In the genomic region with DNA sequence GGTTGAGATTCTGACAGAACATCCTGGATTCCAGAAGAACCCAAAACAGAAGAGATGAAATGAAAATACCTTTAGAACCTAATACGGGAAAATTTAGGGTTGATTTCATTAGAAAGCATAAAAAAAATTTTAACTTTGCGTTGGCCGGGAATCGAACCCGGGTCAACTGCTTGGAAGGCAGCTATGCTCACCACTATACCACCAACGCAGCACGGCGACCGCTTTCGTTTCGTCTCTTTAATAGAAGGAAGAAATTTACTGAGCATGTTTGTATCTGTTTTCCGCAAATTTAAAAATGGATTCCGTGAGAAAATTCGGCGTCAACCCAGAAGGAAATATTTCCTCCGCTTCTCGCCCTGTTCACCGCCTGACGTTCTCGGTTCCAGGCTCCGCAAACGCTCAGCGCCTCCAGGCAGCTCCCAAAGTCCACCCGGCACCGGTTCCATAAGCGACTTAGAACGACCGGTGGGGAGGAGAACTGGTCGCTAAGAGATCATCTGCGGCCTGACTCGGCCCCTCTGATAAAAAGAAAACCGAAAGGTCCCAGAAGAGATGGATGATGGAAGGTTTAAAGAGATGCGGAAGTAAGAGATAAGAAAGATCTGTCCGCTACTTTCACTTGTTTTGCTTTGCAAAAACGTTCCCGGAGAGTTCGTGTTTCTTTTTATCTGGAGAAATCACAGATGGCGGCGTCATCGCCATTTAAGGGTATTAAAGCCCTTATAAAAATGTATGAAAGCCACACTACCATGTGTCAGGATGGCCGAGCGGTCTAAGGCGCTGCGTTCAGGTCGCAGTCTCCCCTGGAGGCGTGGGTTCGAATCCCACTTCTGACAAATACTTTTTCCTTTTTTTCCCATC, we compare ENCODE assay signal across 8 mouse cellular contexts. TPM values are rescaled to one million over a fixed set of nuclear protein-coding genes. Genes with fewer than 3 reads are reported as not detected.
DNase-seq lines count a peak whose midpoint lies in the region; ATAC-seq and TF ChIP-seq lines count a peak whose summit lies in the region.

No protein-coding gene starts in this region.

- H3K27me3 ChIP-seq in C2C12 (ENCODE audit: control insufficient read depth, insufficient read depth, insufficient read length) (no peaks in the 10 kb centered on the region), myocyte (ENCODE audit: control insufficient read depth, insufficient read depth, insufficient read length) (no peaks in the 10 kb centered on the region)
- peaks cover 16% of the 10 kb centered on the region for H3K27me3 ChIP-seq in heart, embryonic 13.5 days (replicated peaks)
- H3K27me3 ChIP-seq in kidney, postnatal 0 days (ENCODE audit: insufficient read depth, low read length) = no peaks in the 10 kb centered on the region
- H3K27me3 ChIP-seq in liver, embryonic 11.5 days (replicated peaks; ENCODE audit: control insufficient read depth, insufficient read depth, low read length) = no peaks in the 10 kb centered on the region; the same call in 1 of the 2 replicates

- peak overlapping the region; percentile 91 for H3K9ac ChIP-seq in heart, embryonic 13.5 days
- H3K9ac ChIP-seq in kidney, postnatal 0 days (ENCODE audit: low read depth, low read length) = peak overlapping the region; percentile 64
- peak overlapping the region; percentile 82 for H3K9ac ChIP-seq in liver, embryonic 11.5 days (ENCODE audit: low read depth, low read length)

- ATAC-seq in erythroid progenitor cell, adult 5-6 weeks (replicated peaks; ENCODE audit: low FRiP score, poor library complexity, severe bottlenecking) = peak; percentile 59
- ATAC-seq in heart, embryonic 13.5 days (ENCODE audit: extremely low read depth, insufficient number of reproducible peaks, low FRiP score, low TSS enrichment) = peak; percentile 63; the same call in 1 of the 2 replicates
- ATAC-seq in kidney, postnatal 0 days (replicated peaks; ENCODE audit: low FRiP score, low read depth) = peak; percentile 87
- ATAC-seq in liver, embryonic 11.5 days (replicated peaks; ENCODE audit: low FRiP score) = peak; percentile 73

- H3K4me3 ChIP-seq in C2C12 (ENCODE audit: insufficient read depth, poor library complexity, severe bottlenecking) (peak overlapping the region; percentile 91), myocyte (peak overlapping the region; percentile 60)
- peak overlapping the region; percentile 96 for H3K4me3 ChIP-seq in heart, embryonic 13.5 days
- peak overlapping the region; percentile 67 for H3K4me3 ChIP-seq in kidney, postnatal 0 days (replicated peaks; ENCODE audit: low read depth, low read length)
- peak overlapping the region; percentile 95 for H3K4me3 ChIP-seq in liver, embryonic 11.5 days (ENCODE audit: low read depth, low read length)

- H3K4me1 ChIP-seq in heart, embryonic 13.5 days = peaks cover 11% of the 10 kb centered on the region; the same call in 1 of the 2 replicates
- H3K4me1 ChIP-seq in kidney, postnatal 0 days (replicated peaks; ENCODE audit: insufficient read depth, low read length) = no peaks in the 10 kb centered on the region
- H3K4me1 ChIP-seq in liver, embryonic 11.5 days (replicated peaks; ENCODE audit: control insufficient read depth, insufficient read depth, low read length) = peaks cover 15% of the 10 kb centered on the region

- peak; percentile 63 for DNase-seq in brain, embryonic 18.5 days (ENCODE audit: low read depth, low spot score)
- DNase-seq in kidney, postnatal 0 days (ENCODE audit: low spot score) = peak; percentile 88
- peak; percentile 94 for DNase-seq in liver, embryonic 11.5 days (ENCODE audit: low spot score)
- peak; percentile 85 to 93 for DNase-seq in spleen, postnatal 4 days (ENCODE audit: low spot score in 2 of 2)

- H3K79me3 ChIP-seq in C2C12 (ENCODE audit: low read depth) = no peaks in the 10 kb centered on the region

- under 1% methylated on average over 47 of the region's 47 CpGs for WGBS in heart, embryonic 13.5 days
- WGBS in kidney, postnatal 0 days = under 1% methylated on average over 47 of the region's 47 CpGs
- WGBS in liver, embryonic 11.5 days = under 1% methylated on average over 47 of the region's 47 CpGs

- peak overlapping the region; percentile 83 for H3K27ac ChIP-seq in heart, embryonic 13.5 days (replicated peaks)
- H3K27ac ChIP-seq in kidney, postnatal 0 days = peak overlapping the region; percentile 86
- H3K27ac ChIP-seq in liver, embryonic 11.5 days (ENCODE audit: low read depth, low read length) = no peak overlapping the region

- no peak for TF ChIP-seq CTCF in C2C12 (IDR thresholded peaks at IDR 0.05; ENCODE audit: control insufficient read depth, insufficient read depth, insufficient read length)
- TF ChIP-seq CTCF in kidney, postnatal 0 days (IDR thresholded peaks at IDR 0.05; ENCODE audit: low read depth) = no peak

- H3K36me3 ChIP-seq in C2C12 (ENCODE audit: control insufficient read depth, insufficient read depth) (no peaks in the 10 kb centered on the region), myocyte (ENCODE audit: control insufficient read depth, insufficient read depth) (no peaks in the 10 kb centered on the region)
- H3K36me3 ChIP-seq in heart, embryonic 13.5 days = no peaks in the 10 kb centered on the region
- no peaks in the 10 kb centered on the region for H3K36me3 ChIP-seq in kidney, postnatal 0 days (ENCODE audit: insufficient read depth, low read length)
- H3K36me3 ChIP-seq in liver, embryonic 11.5 days (ENCODE audit: control insufficient read depth, insufficient read depth, low read length) = no peaks in the 10 kb centered on the region

- no peak for TF ChIP-seq POLR2A in myocyte (IDR thresholded peaks at IDR 0.05; ENCODE audit: insufficient read length, low read depth)

- H3K9me3 ChIP-seq in heart, embryonic 13.5 days = no peaks in the 10 kb centered on the region
- H3K9me3 ChIP-seq in kidney, postnatal 0 days (replicated peaks; ENCODE audit: low read length) = no peaks in the 10 kb centered on the region
- no peaks in the 10 kb centered on the region for H3K9me3 ChIP-seq in liver, embryonic 11.5 days (ENCODE audit: control insufficient read depth, low read length)

- H3ac ChIP-seq in C2C12 (ENCODE audit: control insufficient read depth, insufficient read length, low read depth) (peak overlapping the region; percentile 83), myocyte (ENCODE audit: control insufficient read depth, insufficient read length) (no peak overlapping the region)

- peak overlapping the region; percentile 88 for H3K4me2 ChIP-seq in heart, embryonic 13.5 days
- peak overlapping the region; percentile 49 for H3K4me2 ChIP-seq in kidney, postnatal 0 days (ENCODE audit: low read length)
- H3K4me2 ChIP-seq in liver, embryonic 11.5 days = peak overlapping the region; percentile 71
- peak overlapping the region; percentile 96 for H3K4me2 ChIP-seq in myocyte (ENCODE audit: low read depth)

- no peaks in the 10 kb centered on the region for H3K79me2 ChIP-seq in C2C12 (ENCODE audit: control insufficient read depth, insufficient read depth)
- H3K79me2 ChIP-seq in myocyte (ENCODE audit: control insufficient read depth, insufficient read depth) = no peaks in the 10 kb centered on the region

TF ChIP-seq in C2C12, 6 proteins besides CTCF, POLR2A, EP300 and RAD21:
- TF ChIP-seq MYOD1 (IDR thresholded peaks at IDR 0.05; ENCODE audit: control insufficient read depth, insufficient read length, low read depth) (no peak), FOSL1 (IDR thresholded peaks at IDR 0.05; ENCODE audit: insufficient read depth, low read length, poor library complexity, severe bottlenecking) (no peak), MAX (IDR thresholded peaks at IDR 0.05) (no peak)

TF ChIP-seq in myocyte, 11 proteins besides CTCF, POLR2A, EP300 and RAD21:
- TF ChIP-seq USF1 (IDR thresholded peaks at IDR 0.05; ENCODE audit: low read depth) (no peak), MAX (IDR thresholded peaks at IDR 0.05; ENCODE audit: low read depth) (no peak), MYOD1 (IDR thresholded peaks at IDR 0.05; ENCODE audit: control insufficient read depth in 1 of 3, insufficient read length in 2 of 3, low read depth in 2 of 3) (no peak), MYOG (IDR thresholded peaks at IDR 0.05; ENCODE audit: control insufficient read depth in 1 of 3, insufficient read depth in 1 of 3, insufficient read length in 2 of 3, low read depth in 2 of 3) (no peak), REST (IDR thresholded peaks at IDR 0.05; ENCODE audit: insufficient read depth, insufficient read length) (no peak), TCF3 (IDR thresholded peaks at IDR 0.05; ENCODE audit: insufficient read length, low read depth) (no peak), SRF (IDR thresholded peaks at IDR 0.05; ENCODE audit: control insufficient read depth, insufficient read length, low read depth) (no peak), CEBPB (IDR thresholded peaks at IDR 0.05; ENCODE audit: insufficient read depth, poor library complexity, severe bottlenecking) (no peak), TCF12 (IDR thresholded peaks at IDR 0.05; ENCODE audit: insufficient read depth, poor library complexity, severe bottlenecking) (no peak), E2F4 (IDR thresholded peaks at IDR 0.05; ENCODE audit: insufficient read depth) (no peak), POLR2AphosphoS2 (IDR thresholded peaks at IDR 0.05; ENCODE audit: insufficient read length, low read depth) (no peak)
TF ChIP-seq in myocyte: peak in this region for 0.

RNA-seq across cellular contexts. Expression of a gene that starts 19.4 kb away (rescaled TPM):
- 1.0 TPM for polyA plus RNA-seq in C2C12 (2012; fragmentation: generic; extraction: Trizol)
- 12.2 and 20.2 TPM in 2 replicates for total RNA-seq in erythroid progenitor cell, adult 5-6 weeks (2015; ENCODE audit: low replicate concordance)
- 7.3 and 7.6 TPM in 2 replicates for total RNA-seq in erythroid progenitor cell, adult 5-6 weeks (2017; ENCODE audit: low replicate concordance)
- 0.37 and 0.85 TPM in 2 replicates for polyA plus RNA-seq in heart, embryonic 13.5 days (2015; fragmentation: Nextera tagmentation; extraction: Ambion mirVana)
- polyA plus RNA-seq in kidney, postnatal 0 days (2015; fragmentation: Nextera tagmentation; extraction: Ambion mirVana) = 2.0 and 2.3 TPM in 2 replicates
- 1.5 and 2.4 TPM in 2 replicates for polyA plus RNA-seq in liver, embryonic 11.5 days (2014; fragmentation: Nextera tagmentation; extraction: Ambion mirVana)
- 2.1 TPM for polyA plus RNA-seq in myocyte (2012; fragmentation: generic; extraction: Trizol)

RNA-seq across cellular contexts. Expression of a gene that starts 26.6 kb away (rescaled TPM):
- polyA plus RNA-seq in C2C12 (2012; fragmentation: generic; extraction: Trizol) (not detected), myocyte (2012; fragmentation: generic; extraction: Trizol) (0.05 TPM)
- 78.6 and 80.1 TPM in 2 replicates for total RNA-seq in erythroid progenitor cell, adult 5-6 weeks (2015; ENCODE audit: low replicate concordance)
- total RNA-seq in erythroid progenitor cell, adult 5-6 weeks (2017; ENCODE audit: low replicate concordance) = 29.8 and 53.5 TPM in 2 replicates
- 6.9 and 9.1 TPM in 2 replicates for polyA plus RNA-seq in heart, embryonic 13.5 days (2015; fragmentation: Nextera tagmentation; extraction: Ambion mirVana)
- 12.1 and 13.2 TPM in 2 replicates for polyA plus RNA-seq in kidney, postnatal 0 days (2015; fragmentation: Nextera tagmentation; extraction: Ambion mirVana)
- polyA plus RNA-seq in liver, embryonic 11.5 days (2014; fragmentation: Nextera tagmentation; extraction: Ambion mirVana) = 28.7 and 29.8 TPM in 2 replicates
